Mouse (Mus musculus): ENCODE measurements around the gene Mrps36. TPM values are rescaled to one million over a fixed set of nuclear protein-coding genes. Genes with fewer than 3 reads are reported as not detected.
A peak's percentile ranks its signal among the peaks of the same experiment; 100 is the strongest.
"Not testable (repeated sequence)": the region's sequence is repeated elsewhere in the genome, so short reads cannot be mapped to it uniquely, and the experiment has no call there.

Gene Mrps36
- total and polyA plus RNA-seq, 2 experiments from 2014 or later: 96.8 to 376 TPM

GRCm38 (mm10) chr13:100750799-100751198, 6.3 kb upstream of the Mrps36 start:
- no peak overlapping the region for H3K9ac ChIP-seq (replicated peaks; ENCODE audit: low read depth, low read length)
- no peak for TF ChIP-seq EP300 (IDR thresholded peaks at IDR 0.05; ENCODE audit: low read depth)
- no peaks in the 10 kb centered on the region for H3K36me3 ChIP-seq (replicated peaks; ENCODE audit: control insufficient read depth, insufficient read depth, low read length)
- 51% methylated on average over 5 of the region's 5 CpGs for WGBS
- no peaks in the 10 kb centered on the region for H3K4me1 ChIP-seq (ENCODE audit: control insufficient read depth, insufficient read depth)
- no peaks in the 10 kb centered on the region for H3K9me3 ChIP-seq (replicated peaks; ENCODE audit: control insufficient read depth, low read length)
- H3K4me2 ChIP-seq (ENCODE audit: low read depth, low read length): no peak overlapping the region
- H3K4me3 ChIP-seq (ENCODE audit: low read depth, low read length): no peak overlapping the region
- no peak for ATAC-seq (ENCODE audit: insufficient read depth, low read depth)
- no peaks in the 10 kb centered on the region for H3K27me3 ChIP-seq (ENCODE audit: control insufficient read depth, insufficient read depth, low read length)
- H3K27ac ChIP-seq (ENCODE audit: low read depth): no peak overlapping the region
- DNase-seq (ENCODE audit: low spot score): no peak

GRCm38 (mm10) chr13:100748638-100749037, 4.2 kb upstream of the Mrps36 start:
- H3K4me2 ChIP-seq (ENCODE audit: low read depth, low read length): no peak overlapping the region
- TF ChIP-seq CTCF (IDR thresholded peaks at IDR 0.05; ENCODE audit: low read depth) (no peak), EP300 (IDR thresholded peaks at IDR 0.05; ENCODE audit: low read depth) (no peak)
- H3K4me3 ChIP-seq (ENCODE audit: low read depth, low read length): no peak overlapping the region
- H3K36me3 ChIP-seq (replicated peaks; ENCODE audit: control insufficient read depth, insufficient read depth, low read length): no peaks in the 10 kb centered on the region
- WGBS: 47% methylated on average over 8 of the region's 8 CpGs
- H3K4me1 ChIP-seq (ENCODE audit: control insufficient read depth, insufficient read depth): no peaks in the 10 kb centered on the region
- no peaks in the 10 kb centered on the region for H3K9me3 ChIP-seq (replicated peaks; ENCODE audit: control insufficient read depth, low read length)
- no peak overlapping the region for H3K27ac ChIP-seq (ENCODE audit: low read depth)
- no peaks in the 10 kb centered on the region for H3K27me3 ChIP-seq (ENCODE audit: control insufficient read depth, insufficient read depth, low read length)
- no peak for ATAC-seq (ENCODE audit: insufficient read depth, low read depth)
- no peak for DNase-seq (ENCODE audit: low spot score)
- H3K9ac ChIP-seq (replicated peaks; ENCODE audit: low read depth, low read length): no peak overlapping the region

GRCm38 (mm10) chr13:100746090-100746489, 1.6 kb upstream of the Mrps36 start:
- no peak for TF ChIP-seq CTCF (IDR thresholded peaks at IDR 0.05; ENCODE audit: low read depth)
- TF ChIP-seq EP300 (IDR thresholded peaks at IDR 0.05; ENCODE audit: low read depth): no peak
- Histone ChIP-seq H3K27me3 (ENCODE audit: control insufficient read depth, insufficient read depth, low read length) (no peaks in the 10 kb centered on the region), H3K36me3 (replicated peaks; ENCODE audit: control insufficient read depth, insufficient read depth, low read length) (no peaks in the 10 kb centered on the region), H3K27ac (ENCODE audit: low read depth) (no peak overlapping the region), H3K4me1 (ENCODE audit: control insufficient read depth, insufficient read depth) (peaks cover 8% of the 10 kb centered on the region), H3K9me3 (replicated peaks; ENCODE audit: control insufficient read depth, low read length) (no peaks in the 10 kb centered on the region), H3K9ac (replicated peaks; ENCODE audit: low read depth, low read length) (no peak overlapping the region), H3K4me2 (ENCODE audit: low read depth, low read length) (no peak overlapping the region), H3K4me3 (ENCODE audit: low read depth, low read length) (no peak overlapping the region)
- DNase-seq (ENCODE audit: low spot score) (no peak), ATAC-seq (ENCODE audit: insufficient read depth, low read depth) (no peak)
- 71% methylated on average over 3 of the region's 3 CpGs for WGBS

- DNase-seq (ENCODE audit: low spot score) (no peak), ATAC-seq (ENCODE audit: insufficient read depth, low read depth) (peak; percentile 19; the same call in 1 of the 2 replicates)
- Histone ChIP-seq H3K4me1 (ENCODE audit: control insufficient read depth, insufficient read depth) (peaks cover 8% of the 10 kb centered on the region), H3K36me3 (replicated peaks; ENCODE audit: control insufficient read depth, insufficient read depth, low read length) (peaks cover 18% of the 10 kb centered on the region), H3K9ac (replicated peaks; ENCODE audit: low read depth, low read length) (peak overlapping the region; percentile 85; the same call in 1 of the 2 replicates), H3K9me3 (replicated peaks; ENCODE audit: control insufficient read depth, low read length) (no peaks in the 10 kb centered on the region), H3K27me3 (ENCODE audit: control insufficient read depth, insufficient read depth, low read length) (no peaks in the 10 kb centered on the region), H3K27ac (ENCODE audit: low read depth) (peak overlapping the region; percentile 99), H3K4me2 (ENCODE audit: low read depth, low read length) (peak overlapping the region; percentile 76), H3K4me3 (ENCODE audit: low read depth, low read length) (peak overlapping the region; percentile 91)
- TF ChIP-seq CTCF (IDR thresholded peaks at IDR 0.05; ENCODE audit: low read depth) (no peak), EP300 (IDR thresholded peaks at IDR 0.05; ENCODE audit: low read depth) (no peak)
- WGBS: 56% methylated on average over 11 of the region's 11 CpGs
Measured at GRCm38 (mm10) chr13:100743346-100744035, 968 bp downstream of the Mrps36 start.

- H3K27me3 ChIP-seq (ENCODE audit: control insufficient read depth, insufficient read depth, low read length): no peaks in the 10 kb centered on the region
- H3K9me3 ChIP-seq (replicated peaks; ENCODE audit: control insufficient read depth, low read length): no peaks in the 10 kb centered on the region
- H3K27ac ChIP-seq (ENCODE audit: low read depth): no peak overlapping the region
- H3K9ac ChIP-seq (replicated peaks; ENCODE audit: low read depth, low read length): no peak overlapping the region
- no peak for DNase-seq (ENCODE audit: low spot score)
- no peak overlapping the region for H3K4me3 ChIP-seq (ENCODE audit: low read depth, low read length)
- peaks cover 8% of the 10 kb centered on the region for H3K4me1 ChIP-seq (ENCODE audit: control insufficient read depth, insufficient read depth)
- peaks cover 24% of the 10 kb centered on the region for H3K36me3 ChIP-seq (replicated peaks; ENCODE audit: control insufficient read depth, insufficient read depth, low read length)
- H3K4me2 ChIP-seq (ENCODE audit: low read depth, low read length): peak overlapping the region; percentile 76; the same call in 1 of the 2 replicates
- TF ChIP-seq EP300 (IDR thresholded peaks at IDR 0.05; ENCODE audit: low read depth) (no peak), CTCF (IDR thresholded peaks at IDR 0.05; ENCODE audit: low read depth) (no peak)
- no peak for ATAC-seq (ENCODE audit: insufficient read depth, low read depth)
- 80% methylated on average over 5 of the region's 5 CpGs for WGBS
Measured at GRCm38 (mm10) chr13:100742831-100743230, 1.6 kb downstream of the Mrps36 start.

- DNase-seq (ENCODE audit: low spot score): no peak
- H3K4me2 ChIP-seq (ENCODE audit: low read depth, low read length): no peak overlapping the region
- no peaks in the 10 kb centered on the region for H3K27me3 ChIP-seq (ENCODE audit: control insufficient read depth, insufficient read depth, low read length)
- no peak for ATAC-seq (ENCODE audit: insufficient read depth, low read depth)
- peaks cover 10% of the 10 kb centered on the region; the same call in 1 of the 2 replicates for H3K4me1 ChIP-seq (ENCODE audit: control insufficient read depth, insufficient read depth)
- no peaks in the 10 kb centered on the region for H3K9me3 ChIP-seq (replicated peaks; ENCODE audit: control insufficient read depth, low read length)
- 99% methylated on average over 2 of the region's 2 CpGs for WGBS
- TF ChIP-seq EP300 (IDR thresholded peaks at IDR 0.05; ENCODE audit: low read depth) (no peak), CTCF (IDR thresholded peaks at IDR 0.05; ENCODE audit: low read depth) (no peak)
- H3K9ac ChIP-seq (replicated peaks; ENCODE audit: low read depth, low read length): no peak overlapping the region
- H3K36me3 ChIP-seq (replicated peaks; ENCODE audit: control insufficient read depth, insufficient read depth, low read length): peaks cover 24% of the 10 kb centered on the region
- H3K27ac ChIP-seq (ENCODE audit: low read depth): no peak overlapping the region
- H3K4me3 ChIP-seq (ENCODE audit: low read depth, low read length): no peak overlapping the region
Measured at GRCm38 (mm10) chr13:100732756-100733155, 11.7 kb downstream of the Mrps36 start.

GRCm38 (mm10) chr13:100731462-100732046, 12.9 kb downstream of the Mrps36 start:
- not testable (repeated sequence) for H3K4me3 ChIP-seq (ENCODE audit: low read depth, low read length); DNase-seq (ENCODE audit: low spot score)
- peak overlapping the region; percentile 94; the same call in 1 of the 2 replicates for H3K4me2 ChIP-seq (ENCODE audit: low read depth, low read length)

More at GRCm38 (mm10) chr13:100731462-100732046, 12.9 kb downstream of the Mrps36 start:
- not testable (repeated sequence) for H3K27me3 ChIP-seq (ENCODE audit: control insufficient read depth, insufficient read depth, low read length); H3K9ac ChIP-seq (replicated peaks; ENCODE audit: low read depth, low read length); H3K9me3 ChIP-seq (replicated peaks; ENCODE audit: control insufficient read depth, low read length); ATAC-seq (ENCODE audit: insufficient read depth, low read depth)
- peaks cover 22% of the 10 kb centered on the region for H3K36me3 ChIP-seq (replicated peaks; ENCODE audit: control insufficient read depth, insufficient read depth, low read length)
- whole genome bisulfite sequencing: 90% methylated on average over 5 of the region's 6 CpGs
- peaks cover 10% of the 10 kb centered on the region; the same call in 1 of the 2 replicates for H3K4me1 ChIP-seq (ENCODE audit: control insufficient read depth, insufficient read depth)
- H3K27ac ChIP-seq (ENCODE audit: low read depth): peak overlapping the region; percentile 74
